Mouse (Mus musculus): ENCODE results near the gene Hdac1.

- TF ChIP-seq CTCF (IDR thresholded peaks at IDR 0.05; ENCODE audit: low read depth) (no peak), EP300 (IDR thresholded peaks at IDR 0.05; ENCODE audit: low read depth) (no peak)
Observed at GRCm38 (mm10) chr4:129481090-129481489, 61.4 kb downstream of the Hdac1 start.
